Comparison of ENCODE assay signal across 9 mouse cellular contexts in the genomic region with DNA sequence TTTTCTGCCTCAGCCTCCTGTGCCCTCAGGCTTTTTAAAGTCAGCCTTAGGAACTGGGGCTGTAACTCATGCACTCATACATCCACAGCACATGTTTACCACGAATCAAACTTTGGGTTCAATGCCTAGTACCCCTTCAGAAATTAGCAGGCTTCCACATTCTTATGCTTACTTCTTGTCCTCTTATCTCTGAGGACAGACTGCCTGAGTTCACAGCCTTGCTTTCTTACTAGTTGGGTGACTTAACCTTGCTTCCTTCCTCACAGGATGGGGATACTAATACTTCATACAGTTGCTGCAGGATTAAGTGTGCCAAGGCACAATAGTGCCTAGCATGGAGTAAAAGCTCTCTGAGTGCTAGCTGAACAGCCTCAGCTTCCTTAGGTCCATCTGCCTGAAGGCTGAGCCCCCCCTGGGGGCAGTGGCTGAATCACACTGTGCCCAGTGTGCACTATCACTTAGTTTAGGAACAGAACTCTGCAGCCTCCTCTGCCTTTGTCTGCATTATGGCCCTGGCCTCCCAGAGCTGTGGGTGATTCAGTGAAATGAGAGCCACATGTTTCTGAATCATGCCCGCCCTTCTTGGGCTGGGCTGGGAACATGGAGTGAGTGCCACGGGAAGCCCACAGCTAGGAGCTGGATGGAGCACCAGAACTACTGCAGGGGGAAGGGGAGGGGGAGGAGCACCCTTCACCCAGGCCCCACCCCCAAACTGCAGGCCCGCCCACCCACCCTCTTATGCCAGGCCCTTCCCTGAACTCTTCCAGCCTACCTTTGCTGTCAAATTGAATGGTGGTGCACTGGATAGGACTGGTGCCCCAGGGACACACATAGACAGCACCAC. TPM values are rescaled to one million over a fixed set of nuclear protein-coding genes. Genes with fewer than 3 reads are reported as not detected.
DNase-seq lines count a peak whose midpoint lies in the region; ATAC-seq lines count a peak whose summit lies in the region.
"Had no signal": no experiment of that assay in that cellular context is flagged by ENCODE, and none has a peak within 500 bp of the region (broad histone marks: within the 10 kb centered on the region; RNA-seq: fewer than 3 reads in every experiment).

No protein-coding gene starts in this region.

- no peaks in the 10 kb centered on the region for H3K27me3 ChIP-seq in midbrain, embryonic 16.5 days (ENCODE audit: control insufficient read depth, insufficient read depth, low read depth, low read length)

- 0 out of 2 replicates have a peak, but pooled peaks have one; percentile 22 for ATAC-seq in midbrain, embryonic 16.5 days

- H3K4me3 ChIP-seq in midbrain, embryonic 16.5 days (ENCODE audit: low read depth, low read length), result no peak overlapping the region

- peak; percentile 38 for DNase-seq in kidney, adult 9 months
- DNase-seq in kidney, postnatal 14 days, result no peak
- DNase-seq in adrenal gland, postnatal 10 days, result peak; percentile 65
- DNase-seq in heart, postnatal 4 days, result peak; percentile 52
- no peak for DNase-seq in urinary bladder, adult 18-20 months (ENCODE audit: low spot score in 2 of 2)
- no peak for DNase-seq in urinary bladder, adult 2 months (ENCODE audit: low spot score)
- DNase-seq in urinary bladder, postnatal 14 days (ENCODE audit: low spot score), result no peak

- H3K9me3 ChIP-seq in midbrain, embryonic 16.5 days (replicated peaks; ENCODE audit: control insufficient read depth, low read length, poor library complexity, severe bottlenecking), result no peaks in the 10 kb centered on the region

- 37% methylated on average over 4 of the region's 4 CpGs for WGBS in midbrain, embryonic 16.5 days

- H3K36me3 ChIP-seq in midbrain, embryonic 16.5 days (ENCODE audit: control insufficient read depth, insufficient read depth, low read length), result no peaks in the 10 kb centered on the region

- H3K9ac ChIP-seq in midbrain, embryonic 16.5 days (ENCODE audit: low read depth, low read length), result no peak overlapping the region

- no peak overlapping the region for H3K27ac ChIP-seq in midbrain, embryonic 16.5 days (ENCODE audit: low read length)

- H3K4me1 ChIP-seq in midbrain, embryonic 16.5 days (ENCODE audit: control insufficient read depth, insufficient read depth, low read length), result no peaks in the 10 kb centered on the region

- H3K4me2 ChIP-seq in midbrain, embryonic 16.5 days (ENCODE audit: low read length), result no peak overlapping the region

RNA-seq across cellular contexts. Expression of gene Itga5, which starts 8.1 kb away (rescaled TPM):
- total RNA-seq in adrenal gland, postnatal 10 days (2021), result 10 to 100 TPM; 38.0 to 38.2 TPM
- 100 to 1,000 TPM; 120 to 121 TPM for total RNA-seq in heart, postnatal 4 days (2021)
- polyA plus RNA-seq in midbrain, embryonic 16.5 days (2015; fragmentation: Nextera tagmentation; extraction: Ambion mirVana), result 5.8 and 7.4 TPM in 2 replicates
- 138 and 146 TPM in 2 replicates for polyA plus RNA-seq in urinary bladder, adult 2 months (2012; rRNA removed)

RNA-seq across cellular contexts. Expression of gene Zfp385a, which starts 18.6 kb away (rescaled TPM):
- total RNA-seq in adrenal gland, postnatal 10 days (2021), result 10 to 100 TPM; 20.1 to 24.2 TPM
- total RNA-seq in heart, postnatal 4 days (2021), result 10 to 100 TPM; 21.9 to 22.0 TPM
- 20.1 and 22.7 TPM in 2 replicates for polyA plus RNA-seq in midbrain, embryonic 16.5 days (2015; fragmentation: Nextera tagmentation; extraction: Ambion mirVana)
- 9.9 and 15.6 TPM in 2 replicates for polyA plus RNA-seq in urinary bladder, adult 2 months (2012; rRNA removed)

RNA-seq across cellular contexts. Expression of gene Gpr84, which starts 48.1 kb away (rescaled TPM):
- total RNA-seq in adrenal gland, postnatal 10 days (2021), result not detected
- total RNA-seq in heart, postnatal 4 days (2021), result not detected
- polyA plus RNA-seq in midbrain, embryonic 16.5 days (2015; fragmentation: Nextera tagmentation; extraction: Ambion mirVana), result 0.40 and 0.64 TPM in 2 replicates
- not detected in 2 replicates for polyA plus RNA-seq in urinary bladder, adult 2 months (2012; rRNA removed)
- total RNA-seq: adrenal gland, postnatal 4 days had no signal

Comparison
In these comparisons a context has a peak if more than half of its experiments do, and no peak if none do; other contexts are left out.
1. DNase-seq: peak in kidney, adult 9 months (single experiment), adrenal gland, postnatal 10 days (single experiment) and heart, postnatal 4 days (single experiment); none in kidney, postnatal 14 days (single experiment), urinary bladder, adult 18-20 months (0 of 2), urinary bladder, adult 2 months (single experiment) and urinary bladder, postnatal 14 days (single experiment).